Mouse (Mus musculus) hindbrain, embryonic 12.5 days (tissue): ENCODE data around the gene Gm13420. TPM values are rescaled to one million over a fixed set of nuclear protein-coding genes. Genes with fewer than 3 reads are reported as not detected.

Source experiments
- polyA plus RNA-seq: library from polyadenylated mRNA; unstranded; fragments of >200 nt; fragmentation: Nextera tagmentation; extraction: Ambion mirVana; gene quantifications from 2 replicates; pipeline ENCODE4 v1.2.1, GENCODE M21; 2016

Gm13420 gene
- polyA plus RNA-seq, 1 experiment from 2014 or later: not detected

Other genes with a start within 250 kb of the Gm13420 start
- 22.7 and 24.7 TPM in 2 replicates for gene Rapgef1, start 132.0 kb downstream of the Gm13420 start, polyA plus RNA-seq
- not detected in 2 replicates for gene Gm13547, start 7.6 kb upstream of the Gm13420 start, polyA plus RNA-seq
- 33.1 and 36.8 TPM in 2 replicates for gene Coq4, start 35.8 kb upstream of the Gm13420 start, polyA plus RNA-seq
- gene Trub2, start 36.8 kb upstream of the Gm13420 start, polyA plus RNA-seq: 43.1 and 43.3 TPM in 2 replicates
- 28.3 and 29.3 TPM in 2 replicates for gene Slc27a4, start 50.9 kb upstream of the Gm13420 start, polyA plus RNA-seq
- 16.4 and 19.5 TPM in 2 replicates for gene Urm1, start 68.4 kb upstream of the Gm13420 start, polyA plus RNA-seq
- gene Cercam, start 117.5 kb upstream of the Gm13420 start, polyA plus RNA-seq: 28.5 and 30.2 TPM in 2 replicates
- gene Odf2, start 137.5 kb upstream of the Gm13420 start, polyA plus RNA-seq: 87.9 and 97.0 TPM in 2 replicates
- gene Gle1, start 183.7 kb upstream of the Gm13420 start, polyA plus RNA-seq: 69.1 and 72.5 TPM in 2 replicates
- 179 and 188 TPM in 2 replicates for gene Sptan1, start 213.9 kb upstream of the Gm13420 start, polyA plus RNA-seq